Mouse (Mus musculus): ENCODE data around the gene Dynll1. TPM values are rescaled to one million over a fixed set of nuclear protein-coding genes. Genes with fewer than 3 reads are reported as not detected.

Gene Dynll1
- total and polyA plus RNA-seq, 3 experiments: 561 to 740 (median 736) TPM

- Histone ChIP-seq H3K36me3 (ENCODE audit: control insufficient read depth in 1 of 2, insufficient read depth in 2 of 2, low read length in 2 of 2) (peaks cover 16 to 45% of the 10 kb centered on the region in 2 experiments), H3K4me1 (ENCODE audit: control insufficient read depth in 1 of 2, insufficient read depth in 2 of 2, low read length in 2 of 2) (peaks cover 11 to 27% of the 10 kb centered on the region in 2 experiments), H3K79me2 (ENCODE audit: control insufficient read depth, insufficient read depth, low read length, poor library complexity) (peaks cover 37% of the 10 kb centered on the region), H3K27ac (ENCODE audit: control insufficient read depth, low read depth, low read length) (peak overlapping the region; percentile 76), H3K9me3 (replicated peaks; ENCODE audit: insufficient read depth, low read length) (no peaks in the 10 kb centered on the region), H3K9ac (ENCODE audit: control insufficient read depth, low read depth, low read length, poor library complexity, severe bottlenecking) (no peak overlapping the region), H3K4me3 (ENCODE audit: control insufficient read depth in 1 of 2, insufficient read depth in 1 of 2, low read depth in 2 of 2, low read length in 2 of 2) (no peak overlapping the region), H3K27me3 (ENCODE audit: control insufficient read depth in 1 of 2, insufficient read depth in 2 of 2, low read length in 2 of 2) (no peaks in the 10 kb centered on the region)
- TF ChIP-seq ZMIZ1 (IDR thresholded peaks at IDR 0.05; ENCODE audit: low read depth, low read length): peak; percentile 61; the same call in 1 of the 2 replicates
- TF ChIP-seq KAT2A (conservative IDR thresholded peaks at IDR 0.05; ENCODE audit: low read depth, low read length): no peak; the same call in 1 of the 2 replicates
- peak; percentile 69; the same call in 1 of the 2 replicates for TF ChIP-seq BHLHE40 (IDR thresholded peaks at IDR 0.05; ENCODE audit: borderline replicate concordance, low read depth, low read length)
- no peak for TF ChIP-seq RAD21 (IDR thresholded peaks at IDR 0.05; ENCODE audit: low read depth, low read length)
- TF ChIP-seq TCF12 (IDR thresholded peaks at IDR 0.05; ENCODE audit: low read depth, low read length): peak; percentile 89
- no peak for TF ChIP-seq UBTF (IDR thresholded peaks at IDR 0.05; ENCODE audit: borderline replicate concordance, insufficient read depth, low read depth, low read length)
- peak; percentile 24 for TF ChIP-seq SMC3 (IDR thresholded peaks at IDR 0.05; ENCODE audit: low read depth, low read length)
- TF ChIP-seq MEF2A (IDR thresholded peaks at IDR 0.05; ENCODE audit: extremely low read depth, insufficient replicate concordance, low read depth, low read length, poor library complexity, severe bottlenecking): peak; percentile 96
- no peak for TF ChIP-seq MYB (IDR thresholded peaks at IDR 0.05; ENCODE audit: low read depth, low read length)
- peak; percentile 54; the same call in 1 of the 2 replicates for TF ChIP-seq RCOR1 (IDR thresholded peaks at IDR 0.05; ENCODE audit: low read depth, low read length)
- no peak for TF ChIP-seq ZC3H11A (IDR thresholded peaks at IDR 0.05; ENCODE audit: low read depth, low read length)
- peak; percentile 68; the same call in 1 of the 2 replicates for TF ChIP-seq MAZ (IDR thresholded peaks at IDR 0.05; ENCODE audit: low read depth, low read length)
- no peak for TF ChIP-seq MAFK (IDR thresholded peaks at IDR 0.05; ENCODE audit: borderline replicate concordance, low read depth, low read length)
- peak; percentile 71; the same call in 1 of the 2 replicates for TF ChIP-seq TBP (IDR thresholded peaks at IDR 0.05; ENCODE audit: low read depth, low read length)
- TF ChIP-seq MAX (IDR thresholded peaks at IDR 0.05; ENCODE audit: low read length): no peak
- no peak for TF ChIP-seq POLR2AphosphoS5 (IDR thresholded peaks at IDR 0.05; ENCODE audit: borderline replicate concordance, low read depth, low read length)
- TF ChIP-seq MYC (IDR thresholded peaks at IDR 0.05; ENCODE audit: low read depth, low read length): peak; percentile 74
- TF ChIP-seq CHD2 (IDR thresholded peaks at IDR 0.05; ENCODE audit: low read length): peak; percentile 47; the same call in 1 of the 2 replicates
- 0 out of 2 replicates have a peak, but pooled peaks have one; percentile 36 for TF ChIP-seq ELF1 (IDR thresholded peaks at IDR 0.05; ENCODE audit: low read depth, low read length)
- TF ChIP-seq POLR2A (IDR thresholded peaks at IDR 0.05; ENCODE audit: control insufficient read depth in 1 of 2, insufficient read depth in 1 of 2, low read depth in 1 of 2, low read length in 2 of 2, poor library complexity in 1 of 2): no peak
- TF ChIP-seq ETS1 (IDR thresholded peaks at IDR 0.05; ENCODE audit: low read depth, low read length): peak; percentile 95
- no peak for TF ChIP-seq JUND (IDR thresholded peaks at IDR 0.05; ENCODE audit: low read depth, low read length)
- no peak for TF ChIP-seq USF2 (IDR thresholded peaks at IDR 0.05; ENCODE audit: borderline replicate concordance in 1 of 2, insufficient read depth in 1 of 2, low read depth in 1 of 2, low read length in 2 of 2)
- peak; percentile 90 for TF ChIP-seq TAL1 (IDR thresholded peaks at IDR 0.05; ENCODE audit: low read length)
- TF ChIP-seq NELFE (IDR thresholded peaks at IDR 0.05; ENCODE audit: low read depth, low read length): no peak
- TF ChIP-seq USF1 (IDR thresholded peaks at IDR 0.05; ENCODE audit: low read depth, low read length): no peak
- TF ChIP-seq GABPA (IDR thresholded peaks at IDR 0.05; ENCODE audit: low read depth, low read length): no peak
- TF ChIP-seq POLR2AphosphoS2 (IDR thresholded peaks at IDR 0.05; ENCODE audit: low read length): peak; percentile 67; the same call in 1 of the 2 replicates
- TF ChIP-seq E2F4 (IDR thresholded peaks at IDR 0.05; ENCODE audit: borderline replicate concordance, low read depth, low read length): no peak
- TF ChIP-seq MXI1 (IDR thresholded peaks at IDR 0.05; ENCODE audit: low read depth, low read length): peak; percentile 70
- TF ChIP-seq SIN3A (IDR thresholded peaks at IDR 0.05; ENCODE audit: low read length): peak; percentile 85
- peak; percentile 81 to 88 for TF ChIP-seq EP300 (IDR thresholded peaks at IDR 0.05; ENCODE audit: low read depth in 1 of 2, low read length in 2 of 2)
- TF ChIP-seq GATA1 (IDR thresholded peaks at IDR 0.05; ENCODE audit: low read depth, low read length): peak; percentile 93
- no peak for TF ChIP-seq CTCF (IDR thresholded peaks at IDR 0.05 in 2 of 3, conservative IDR thresholded peaks at IDR 0.05 in 1 of 3; ENCODE audit: control insufficient read depth in 1 of 3, insufficient read depth in 1 of 3, low read depth in 2 of 3, low read length in 3 of 3, poor library complexity in 1 of 3, severe bottlenecking in 1 of 3)
- TF ChIP-seq ZKSCAN1 (IDR thresholded peaks at IDR 0.05; ENCODE audit: low read depth, low read length): no peak
- DNase-seq (ENCODE audit: low read depth, low spot score): peak; percentile 92
Observed at GRCm38 (mm10) chr5:115333626-115334025, 32.8 kb upstream of the Dynll1 start.

Data from MEL (cell line).